ENCODE assay signal across 21 mouse cellular contexts in the genomic region with DNA sequence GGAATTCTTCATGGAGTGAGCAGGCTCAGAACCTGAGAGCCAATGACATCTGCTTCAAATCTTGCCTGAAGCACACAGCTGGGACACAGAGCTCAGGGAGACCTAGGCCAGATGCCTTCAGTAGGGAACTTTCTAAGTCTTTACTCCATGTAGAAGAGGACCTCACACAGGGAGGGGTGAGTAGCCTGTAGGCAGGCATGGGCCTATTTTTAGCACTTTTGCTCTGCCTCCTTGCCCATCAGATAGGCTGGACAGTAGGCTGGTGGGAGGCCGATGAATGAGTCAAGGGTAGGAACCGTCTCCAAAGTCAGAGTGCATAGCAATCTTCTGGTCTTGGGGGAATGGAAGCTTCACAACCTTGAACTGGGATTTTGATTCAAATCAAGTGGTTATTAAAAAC. TPM values are rescaled to one million over a fixed set of nuclear protein-coding genes. Genes with fewer than 3 reads are reported as not detected.
DNase-seq lines count a peak whose midpoint lies in the region; ATAC-seq and TF ChIP-seq lines count a peak whose summit lies in the region.
"Had no signal": no experiment of that assay in that cellular context is flagged by ENCODE, and none has a peak within 500 bp of the region (broad histone marks: within the 10 kb centered on the region; RNA-seq: fewer than 3 reads in every experiment).

No protein-coding gene starts in this region.

- H3K27ac ChIP-seq in liver, embryonic 11.5 days (ENCODE audit: low read depth, low read length): no peak overlapping the region
- no peak overlapping the region for H3K27ac ChIP-seq in liver, postnatal 0 days (ENCODE audit: low read depth)
- H3K27ac ChIP-seq in heart, adult 2 months: peak overlapping the region; percentile 51
- H3K27ac ChIP-seq in kidney, embryonic 15.5 days: no peak overlapping the region
- H3K27ac ChIP-seq: hindbrain, embryonic 15.5 days; midbrain, embryonic 13.5 days; neural tube, embryonic 12.5 days had no signal

- 45% methylated on average over 2 of the region's 2 CpGs for WGBS in liver, embryonic 11.5 days
- 41% methylated on average over 2 of the region's 2 CpGs for WGBS in liver, postnatal 0 days (ENCODE audit: insufficient replicate concordance)
- WGBS in heart, adult 2 months: 26% methylated on average over 2 of the region's 2 CpGs
- 85% methylated on average over 2 of the region's 2 CpGs for WGBS in kidney, embryonic 15.5 days

- H3K79me2 ChIP-seq in heart, adult 2 months (replicated peaks; ENCODE audit: control insufficient read depth, insufficient read depth, low read length): no peaks in the 10 kb centered on the region

- H3K9ac ChIP-seq in liver, embryonic 11.5 days (ENCODE audit: low read depth, low read length): no peak overlapping the region
- no peak overlapping the region for H3K9ac ChIP-seq in liver, postnatal 0 days (replicated peaks)
- no peak overlapping the region for H3K9ac ChIP-seq in heart, adult 2 months (ENCODE audit: low read depth, low read length)
- no peak overlapping the region for H3K9ac ChIP-seq in kidney, embryonic 15.5 days
- H3K9ac ChIP-seq: hindbrain, embryonic 15.5 days; midbrain, embryonic 13.5 days; neural tube, embryonic 12.5 days had no signal

- no peak overlapping the region for H3K4me3 ChIP-seq in liver, embryonic 11.5 days (ENCODE audit: low read depth, low read length)
- H3K4me3 ChIP-seq in liver, postnatal 0 days (ENCODE audit: low read depth, low read length): no peak overlapping the region
- no peak overlapping the region for H3K4me3 ChIP-seq in heart, adult 2 months
- no peak overlapping the region for H3K4me3 ChIP-seq in kidney, embryonic 15.5 days (replicated peaks)
- H3K4me3 ChIP-seq: hindbrain, embryonic 15.5 days; midbrain, embryonic 13.5 days; neural tube, embryonic 12.5 days had no signal

- intact Hi-C loops in heart, adult 2 months (cut with DNase I): loop anchor here (5.0 kb wide), 1 partner anchor 92 kb away; no protein-coding TSS in a partner anchor
- intact Hi-C loops in heart, postnatal 10 days (cut with DNase I): loop anchor here (5.0 kb wide), 1 partner anchor 52 kb away; no protein-coding TSS in a partner anchor

- no peak for TF ChIP-seq EP300 in liver, postnatal 0 days (IDR thresholded peaks at IDR 0.05; ENCODE audit: low read depth)
- 0 out of 2 replicates have a peak, but pooled peaks have one; percentile 32 for TF ChIP-seq EP300 in heart, adult 2 months (IDR thresholded peaks at IDR 0.05; ENCODE audit: insufficient read depth, low read depth, low read length)

- TF ChIP-seq POLR2A in heart, adult 2 months (IDR thresholded peaks at IDR 0.05; ENCODE audit: insufficient read depth, low read depth, low read length): no peak

- H3K36me3 ChIP-seq in liver, embryonic 11.5 days (ENCODE audit: control insufficient read depth, insufficient read depth, low read length): no peaks in the 10 kb centered on the region
- H3K36me3 ChIP-seq in liver, postnatal 0 days (replicated peaks; ENCODE audit: insufficient read depth, low read length): no peaks in the 10 kb centered on the region; the same call in none of the 2 replicates
- no peaks in the 10 kb centered on the region for H3K36me3 ChIP-seq in heart, adult 2 months (ENCODE audit: control insufficient read depth, insufficient read depth, low read length)
- no peaks in the 10 kb centered on the region for H3K36me3 ChIP-seq in kidney, embryonic 15.5 days
- H3K36me3 ChIP-seq: G1E; hindbrain, embryonic 15.5 days; midbrain, embryonic 13.5 days; neural tube, embryonic 12.5 days had no signal

- H3K4me2 ChIP-seq in liver, embryonic 11.5 days: no peak overlapping the region
- no peak overlapping the region for H3K4me2 ChIP-seq in liver, postnatal 0 days (ENCODE audit: low read depth, low read length)
- no peak overlapping the region for H3K4me2 ChIP-seq in kidney, embryonic 15.5 days
- H3K4me2 ChIP-seq: hindbrain, embryonic 15.5 days; midbrain, embryonic 13.5 days; neural tube, embryonic 12.5 days had no signal

- H3K4me1 ChIP-seq in liver, embryonic 11.5 days (replicated peaks; ENCODE audit: control insufficient read depth, insufficient read depth, low read length): peaks cover 39% of the 10 kb centered on the region
- peaks cover 12% of the 10 kb centered on the region for H3K4me1 ChIP-seq in liver, postnatal 0 days (ENCODE audit: insufficient read depth)
- H3K4me1 ChIP-seq in heart, adult 2 months (ENCODE audit: control insufficient read depth, insufficient read depth, low read length): peaks cover 8% of the 10 kb centered on the region
- H3K4me1 ChIP-seq in kidney, embryonic 15.5 days: peaks cover 52% of the 10 kb centered on the region

- DNase-seq in liver, embryonic 11.5 days (ENCODE audit: low spot score): peak; percentile 27
- no peak for DNase-seq in liver, postnatal 0 days
- peak; percentile 73 for DNase-seq in NIH3T3 (ENCODE audit: low read depth)
- peak in 1 of 2 experiments; percentile 54 for DNase-seq in heart, adult 2 months
- peak; percentile 64 to 69 for DNase-seq in heart, postnatal 10 days
- no peak for DNase-seq in kidney, adult 18-20 months
- no peak for DNase-seq in spleen, postnatal 36 days (ENCODE audit: low spot score in 2 of 2)
- DNase-seq: B cell, adult 2 months; cerebellum, adult 8-10 months; gastrocnemius, postnatal 10 days; left cerebral cortex, postnatal 4 days; lung, adult 18-20 months; right cerebral cortex, adult 18-20 months; thymus, postnatal 25 days had no signal

- no peak for TF ChIP-seq CTCF in liver, postnatal 0 days (IDR thresholded peaks at IDR 0.05; ENCODE audit: low read depth)
- TF ChIP-seq CTCF in heart, adult 2 months (IDR thresholded peaks at IDR 0.05): no peak

- ATAC-seq in liver, embryonic 11.5 days (replicated peaks; ENCODE audit: low FRiP score): no peak
- no peak for ATAC-seq in liver, postnatal 0 days
- ATAC-seq in kidney, embryonic 15.5 days (replicated peaks; ENCODE audit: low FRiP score): no peak
- ATAC-seq: activated CD4-positive, CD25-positive, alpha-beta regulatory T cell, adult 4 months; forebrain, embryonic 14.5 days; midbrain, embryonic 13.5 days had no signal

- no peaks in the 10 kb centered on the region for H3K9me3 ChIP-seq in liver, embryonic 11.5 days (ENCODE audit: control insufficient read depth, low read length)
- no peaks in the 10 kb centered on the region for H3K9me3 ChIP-seq in liver, postnatal 0 days (ENCODE audit: low read length)
- H3K9me3 ChIP-seq in kidney, embryonic 15.5 days (replicated peaks): no peaks in the 10 kb centered on the region
- H3K9me3 ChIP-seq: G1E; hindbrain, embryonic 15.5 days; midbrain, embryonic 13.5 days; neural tube, embryonic 12.5 days had no signal

- H3K27me3 ChIP-seq in liver, embryonic 11.5 days (replicated peaks; ENCODE audit: control insufficient read depth, insufficient read depth, low read length): no peaks in the 10 kb centered on the region
- H3K27me3 ChIP-seq in liver, postnatal 0 days (ENCODE audit: insufficient read depth, low read length): no peaks in the 10 kb centered on the region
- no peaks in the 10 kb centered on the region for H3K27me3 ChIP-seq in heart, adult 2 months (ENCODE audit: control insufficient read depth, insufficient read depth, low read length)
- H3K27me3 ChIP-seq in kidney, embryonic 15.5 days: no peaks in the 10 kb centered on the region
- H3K27me3 ChIP-seq: hindbrain, embryonic 15.5 days; neural tube, embryonic 12.5 days had no signal

RNA-seq across cellular contexts. Expression of a gene that starts 22.7 kb away (rescaled TPM):
- polyA plus RNA-seq in liver, embryonic 11.5 days (2014; fragmentation: Nextera tagmentation; extraction: Ambion mirVana): 15.9 and 17.2 TPM in 2 replicates
- 17.5 and 19.5 TPM in 2 replicates for polyA plus RNA-seq in liver, postnatal 0 days (2015; fragmentation: Nextera tagmentation; extraction: Ambion mirVana)
- total RNA-seq in heart, adult 2 months (2021): 1 to 10 TPM in 1 of 2 experiments, under 1 TPM in 1; 0.91 to 1.3 TPM
- 2.3 and 4.4 TPM in 2 replicates for polyA plus RNA-seq in heart, adult 2 months (2012; rRNA removed)
- 10 to 100 TPM; 11.0 to 11.9 TPM for total RNA-seq in heart, postnatal 10 days (2021)
- 14.3 and 15.4 TPM in 2 replicates for polyA plus RNA-seq in kidney, embryonic 15.5 days (2015; fragmentation: Nextera tagmentation; extraction: Ambion mirVana)

Comparison
In these comparisons a context has a peak if more than half of its experiments do, and no peak if none do; other contexts are left out.
1. DNase-seq: peak in liver, embryonic 11.5 days (single experiment), NIH3T3 (single experiment) and heart, postnatal 10 days (2 of 2); none in liver, postnatal 0 days (single experiment), kidney, adult 18-20 months (single experiment) and spleen, postnatal 36 days (0 of 2).